Mouse (Mus musculus): Measurements from ENCODE around the gene Usp45. TPM values are rescaled to one million over a fixed set of nuclear protein-coding genes. Genes with fewer than 3 reads are reported as not detected.

Gene Usp45
- polyA plus RNA-seq, 1 experiment, result 7.1 TPM

GRCm38 (mm10) chr4:21801013-21801412 is 34.1 kb downstream of the Usp45 start:
- no peaks in the 10 kb centered on the region for H3K27me3 ChIP-seq (ENCODE audit: control insufficient read depth, insufficient read depth, low read length)
- no peak overlapping the region for H3K4me3 ChIP-seq (ENCODE audit: control insufficient read depth, low read depth, low read length)
- H3K27ac ChIP-seq (ENCODE audit: control insufficient read depth, insufficient read depth, low read depth, low read length), result no peak overlapping the region
- no peak for TF ChIP-seq POLR2A (IDR thresholded peaks at IDR 0.05; ENCODE audit: control insufficient read depth, low read depth, low read length)
- no peak for TF ChIP-seq CTCF (IDR thresholded peaks at IDR 0.05; ENCODE audit: control insufficient read depth, insufficient read depth, insufficient replicate concordance, low read depth, low read length)
- no peaks in the 10 kb centered on the region for H3K36me3 ChIP-seq (ENCODE audit: control insufficient read depth, insufficient read depth, low read length)
- no peaks in the 10 kb centered on the region for H3K4me1 ChIP-seq (ENCODE audit: control insufficient read depth, insufficient read depth, low read length)

- no peaks in the 10 kb centered on the region for H3K27me3 ChIP-seq (ENCODE audit: control insufficient read depth, insufficient read depth, low read length)
- TF ChIP-seq POLR2A (IDR thresholded peaks at IDR 0.05; ENCODE audit: control insufficient read depth, low read depth, low read length) (no peak), CTCF (IDR thresholded peaks at IDR 0.05; ENCODE audit: control insufficient read depth, insufficient read depth, insufficient replicate concordance, low read depth, low read length) (no peak)
- no peak overlapping the region for H3K27ac ChIP-seq (ENCODE audit: control insufficient read depth, insufficient read depth, low read depth, low read length)
- H3K4me1 ChIP-seq (ENCODE audit: control insufficient read depth, insufficient read depth, low read length), result no peaks in the 10 kb centered on the region
- H3K36me3 ChIP-seq (ENCODE audit: control insufficient read depth, insufficient read depth, low read length), result no peaks in the 10 kb centered on the region
- H3K4me3 ChIP-seq (ENCODE audit: control insufficient read depth, low read depth, low read length), result no peak overlapping the region
These were observed 34.7 kb downstream of the Usp45 start for GRCm38 (mm10) chr4:21801620-21802019.

- no peak overlapping the region for H3K27ac ChIP-seq (ENCODE audit: control insufficient read depth, insufficient read depth, low read depth, low read length)
- TF ChIP-seq POLR2A (IDR thresholded peaks at IDR 0.05; ENCODE audit: control insufficient read depth, low read depth, low read length) (no peak), CTCF (IDR thresholded peaks at IDR 0.05; ENCODE audit: control insufficient read depth, insufficient read depth, insufficient replicate concordance, low read depth, low read length) (no peak)
- H3K36me3 ChIP-seq (ENCODE audit: control insufficient read depth, insufficient read depth, low read length), result no peaks in the 10 kb centered on the region
- no peak overlapping the region for H3K4me3 ChIP-seq (ENCODE audit: control insufficient read depth, low read depth, low read length)
- no peaks in the 10 kb centered on the region for H3K27me3 ChIP-seq (ENCODE audit: control insufficient read depth, insufficient read depth, low read length)
- H3K4me1 ChIP-seq (ENCODE audit: control insufficient read depth, insufficient read depth, low read length), result no peaks in the 10 kb centered on the region
These were observed 40.2 kb downstream of the Usp45 start for GRCm38 (mm10) chr4:21807204-21807603.

GRCm38 (mm10) chr4:21810608-21811007 is 43.7 kb downstream of the Usp45 start:
- no peaks in the 10 kb centered on the region for H3K27me3 ChIP-seq (ENCODE audit: control insufficient read depth, insufficient read depth, low read length)
- no peak overlapping the region for H3K27ac ChIP-seq (ENCODE audit: control insufficient read depth, insufficient read depth, low read depth, low read length)
- no peak for TF ChIP-seq CTCF (IDR thresholded peaks at IDR 0.05; ENCODE audit: control insufficient read depth, insufficient read depth, insufficient replicate concordance, low read depth, low read length)
- no peak for TF ChIP-seq POLR2A (IDR thresholded peaks at IDR 0.05; ENCODE audit: control insufficient read depth, low read depth, low read length)
- no peaks in the 10 kb centered on the region for H3K36me3 ChIP-seq (ENCODE audit: control insufficient read depth, insufficient read depth, low read length)
- H3K4me3 ChIP-seq (ENCODE audit: control insufficient read depth, low read depth, low read length), result no peak overlapping the region
- H3K4me1 ChIP-seq (ENCODE audit: control insufficient read depth, insufficient read depth, low read length), result no peaks in the 10 kb centered on the region

GRCm38 (mm10) chr4:21812635-21813034 is 45.7 kb downstream of the Usp45 start:
- Histone ChIP-seq H3K4me1 (ENCODE audit: control insufficient read depth, insufficient read depth, low read length) (no peaks in the 10 kb centered on the region), H3K4me3 (ENCODE audit: control insufficient read depth, low read depth, low read length) (no peak overlapping the region), H3K27ac (ENCODE audit: control insufficient read depth, insufficient read depth, low read depth, low read length) (no peak overlapping the region), H3K27me3 (ENCODE audit: control insufficient read depth, insufficient read depth, low read length) (no peaks in the 10 kb centered on the region), H3K36me3 (ENCODE audit: control insufficient read depth, insufficient read depth, low read length) (no peaks in the 10 kb centered on the region)
- no peak for TF ChIP-seq CTCF (IDR thresholded peaks at IDR 0.05; ENCODE audit: control insufficient read depth, insufficient read depth, insufficient replicate concordance, low read depth, low read length)
- TF ChIP-seq POLR2A (IDR thresholded peaks at IDR 0.05; ENCODE audit: control insufficient read depth, low read depth, low read length), result no peak

- no peaks in the 10 kb centered on the region for H3K36me3 ChIP-seq (ENCODE audit: control insufficient read depth, insufficient read depth, low read length)
- TF ChIP-seq CTCF (IDR thresholded peaks at IDR 0.05; ENCODE audit: control insufficient read depth, insufficient read depth, insufficient replicate concordance, low read depth, low read length) (peak; percentile 7; the same call in 1 of the 2 replicates), POLR2A (IDR thresholded peaks at IDR 0.05; ENCODE audit: control insufficient read depth, low read depth, low read length) (no peak)
- no peak overlapping the region for H3K27ac ChIP-seq (ENCODE audit: control insufficient read depth, insufficient read depth, low read depth, low read length)
- no peaks in the 10 kb centered on the region for H3K27me3 ChIP-seq (ENCODE audit: control insufficient read depth, insufficient read depth, low read length)
- no peak overlapping the region for H3K4me3 ChIP-seq (ENCODE audit: control insufficient read depth, low read depth, low read length)
- no peaks in the 10 kb centered on the region for H3K4me1 ChIP-seq (ENCODE audit: control insufficient read depth, insufficient read depth, low read length)
These were observed 47.1 kb downstream of the Usp45 start for GRCm38 (mm10) chr4:21814029-21814428.

GRCm38 (mm10) chr4:21826616-21827015 is 59.7 kb downstream of the Usp45 start:
- no peak overlapping the region for H3K27ac ChIP-seq (ENCODE audit: control insufficient read depth, insufficient read depth, low read depth, low read length)
- no peak overlapping the region for H3K4me3 ChIP-seq (ENCODE audit: control insufficient read depth, low read depth, low read length)
- no peaks in the 10 kb centered on the region; the same call in 1 of the 2 replicates for H3K36me3 ChIP-seq (ENCODE audit: control insufficient read depth, insufficient read depth, low read length)
- no peaks in the 10 kb centered on the region for H3K27me3 ChIP-seq (ENCODE audit: control insufficient read depth, insufficient read depth, low read length)
- no peak for TF ChIP-seq POLR2A (IDR thresholded peaks at IDR 0.05; ENCODE audit: control insufficient read depth, low read depth, low read length)
- TF ChIP-seq CTCF (IDR thresholded peaks at IDR 0.05; ENCODE audit: control insufficient read depth, insufficient read depth, insufficient replicate concordance, low read depth, low read length), result no peak
- no peaks in the 10 kb centered on the region for H3K4me1 ChIP-seq (ENCODE audit: control insufficient read depth, insufficient read depth, low read length)

GRCm38 (mm10) chr4:21832844-21833243 is 65.9 kb downstream of the Usp45 start:
- no peaks in the 10 kb centered on the region for H3K27me3 ChIP-seq (ENCODE audit: control insufficient read depth, insufficient read depth, low read length)
- TF ChIP-seq CTCF (IDR thresholded peaks at IDR 0.05; ENCODE audit: control insufficient read depth, insufficient read depth, insufficient replicate concordance, low read depth, low read length), result peak; percentile 10; the same call in 1 of the 2 replicates
- no peak for TF ChIP-seq POLR2A (IDR thresholded peaks at IDR 0.05; ENCODE audit: control insufficient read depth, low read depth, low read length)
- no peak overlapping the region for H3K27ac ChIP-seq (ENCODE audit: control insufficient read depth, insufficient read depth, low read depth, low read length)
- H3K4me1 ChIP-seq (ENCODE audit: control insufficient read depth, insufficient read depth, low read length), result no peaks in the 10 kb centered on the region
- no peak overlapping the region for H3K4me3 ChIP-seq (ENCODE audit: control insufficient read depth, low read depth, low read length)
- no peaks in the 10 kb centered on the region; the same call in 1 of the 2 replicates for H3K36me3 ChIP-seq (ENCODE audit: control insufficient read depth, insufficient read depth, low read length)

All from testis, adult 2 months (tissue).